Mouse (Mus musculus) forebrain, embryonic 14.5 days (tissue): ENCODE measurements around the gene 1700020L24Rik. TPM values are rescaled to one million over a fixed set of nuclear protein-coding genes. Genes with fewer than 3 reads are reported as not detected.

Experiments
- ATAC-seq: fragments of 200-750 bp; cut with Nextera tagmentation; 2 replicates; pipeline ENCODE4 v1.8.0; 2017; ENCODE audit warnings: mild to moderate bottlenecking, moderate library complexity
- DNase-seq: peaks from one replicate; pipeline ENCODE4 v3.0.0-alpha.2; 2015; ENCODE audit warnings: low spot score
- H3K27ac ChIP-seq: fragments of 300-500 bp; sonication (generic); 2 replicates; pipeline ENCODE4 v1.5.1; 2014; ENCODE audit warnings: low read depth, mild to moderate bottlenecking, control low read depth, low read length, moderate library complexity
- H3K27me3 ChIP-seq: fragments of 300-500 bp; sonication (generic); replicated peaks from 2 replicates; pipeline ENCODE4 v1.6.1; 2014; ENCODE audit warnings: low read length, control low read depth, mixed read lengths; ENCODE audit not compliant: control insufficient read depth, insufficient read depth
- H3K36me3 ChIP-seq: fragments of 300-500 bp; sonication (generic); 2 replicates; pipeline ENCODE4 v1.6.1; 2014; ENCODE audit warnings: low read length, control low read depth; ENCODE audit not compliant: control insufficient read depth, insufficient read depth
- H3K4me1 ChIP-seq: fragments of 300-500 bp; sonication (generic); 2 replicates; pipeline ENCODE4 v1.6.1; 2014; ENCODE audit warnings: antibody characterized with exemption, low read length, control low read depth; ENCODE audit not compliant: control insufficient read depth, insufficient read depth
- H3K4me2 ChIP-seq: fragments of 300-500 bp; sonication (generic); 2 replicates; pipeline ENCODE4 v1.6.1; 2014; ENCODE audit warnings: mild to moderate bottlenecking, control low read depth, low read length
- H3K4me3 ChIP-seq: fragments of 300-500 bp; sonication (generic); 2 replicates; pipeline ENCODE4 v1.5.1; 2014; ENCODE audit warnings: low read depth, low read length, control low read depth
- H3K9ac ChIP-seq: fragments of 300-500 bp; sonication (generic); 2 replicates; pipeline ENCODE4 v1.6.1; 2014; ENCODE audit warnings: mild to moderate bottlenecking, low read length, control low read depth, moderate library complexity
- H3K9me3 ChIP-seq: fragments of 300-500 bp; sonication (generic); replicated peaks from 2 replicates; pipeline ENCODE4 v1.6.1; 2016; ENCODE audit warnings: low read length, control low read depth, mixed read lengths; ENCODE audit not compliant: control insufficient read depth
- WGBS: fragments of 180-500 bp; shearing (Covaris S2); extraction: QIAGEN DNeasy Blood & Tissue Kit; methylation state at CpG from one replicate; pipeline ENCODE4 v1.1.7; 2014; 5-methylcytosine and 5-hydroxymethylcytosine counted together
- polyA plus RNA-seq: library from polyadenylated mRNA; unstranded; fragments of >200 nt; fragmentation: Nextera tagmentation; extraction: Ambion mirVana; gene quantifications from 2 replicates; pipeline ENCODE4 v1.2.1, GENCODE M21; 2014

Gene 1700020L24Rik
- polyA plus RNA-seq, 1 experiment from 2014 or later = 0.36 TPM

DNA sequence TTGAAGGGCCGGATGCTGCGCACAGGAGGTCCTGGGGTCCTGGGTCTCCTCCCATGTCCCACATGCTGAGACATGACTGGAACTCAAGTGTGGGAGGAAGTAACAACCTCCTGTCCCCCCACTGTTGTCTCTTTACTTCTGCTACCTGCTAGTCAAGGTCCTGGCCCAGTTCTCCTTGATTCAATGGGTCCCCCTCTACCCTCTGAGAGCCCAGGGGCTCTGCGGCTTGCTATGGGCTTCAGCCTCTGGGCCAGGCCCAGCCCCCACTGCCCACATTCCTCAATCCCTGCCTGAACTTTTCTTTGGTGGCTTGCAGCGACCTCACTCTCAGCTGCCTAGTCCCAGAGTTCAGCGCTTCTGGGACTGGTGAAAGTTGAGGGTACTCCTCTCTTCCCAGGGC lies 8.1 kb upstream of the 1700020L24Rik start, which contains the start of gene Gas2l2:
Gene Gas2l2 (minus strand): TSS at position 101 of the 400 bp plus-strand sequence.
- Histone ChIP-seq H3K4me1 (no peaks in the 10 kb centered on the region), H3K4me2 (no peak within 1 kb of the TSS), H3K36me3 (no peaks in the 10 kb centered on the region), H3K9ac (no peak within 1 kb of the TSS), H3K9me3 (no peaks in the 10 kb centered on the region), H3K4me3 (no peak within 1 kb of the TSS), H3K27me3 (peaks cover 4% of the 10 kb centered on the region; the same call in 1 of the 2 replicates), H3K27ac (no peak within 1 kb of the TSS)
- ATAC-seq (no peak), DNase-seq (no peak)
- 52% methylated on average over 5 of the region's 5 CpGs for WGBS

DNA sequence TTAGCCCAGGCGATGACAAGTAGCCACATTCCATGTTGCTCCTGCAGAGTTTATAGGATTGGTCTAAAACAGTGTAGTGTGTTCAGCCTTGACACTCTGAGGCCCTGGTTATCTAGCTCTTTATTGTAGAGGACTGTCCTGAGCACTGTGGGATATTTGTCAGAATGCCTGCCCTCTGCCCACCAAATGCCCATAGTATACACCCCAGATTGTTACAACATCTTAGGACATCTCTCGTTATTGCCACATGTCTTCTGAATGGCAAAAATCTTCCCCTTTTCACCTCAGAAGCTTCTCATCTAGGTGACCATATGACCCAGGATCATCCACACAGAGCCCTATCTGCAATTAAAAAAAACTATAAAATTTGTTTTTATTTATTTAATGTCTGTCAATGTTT lies 4.9 kb upstream of the 1700020L24Rik start:
- 78% methylated on average over 2 of the region's 2 CpGs for WGBS
- H3K4me1 ChIP-seq = no peaks in the 10 kb centered on the region

DNA sequence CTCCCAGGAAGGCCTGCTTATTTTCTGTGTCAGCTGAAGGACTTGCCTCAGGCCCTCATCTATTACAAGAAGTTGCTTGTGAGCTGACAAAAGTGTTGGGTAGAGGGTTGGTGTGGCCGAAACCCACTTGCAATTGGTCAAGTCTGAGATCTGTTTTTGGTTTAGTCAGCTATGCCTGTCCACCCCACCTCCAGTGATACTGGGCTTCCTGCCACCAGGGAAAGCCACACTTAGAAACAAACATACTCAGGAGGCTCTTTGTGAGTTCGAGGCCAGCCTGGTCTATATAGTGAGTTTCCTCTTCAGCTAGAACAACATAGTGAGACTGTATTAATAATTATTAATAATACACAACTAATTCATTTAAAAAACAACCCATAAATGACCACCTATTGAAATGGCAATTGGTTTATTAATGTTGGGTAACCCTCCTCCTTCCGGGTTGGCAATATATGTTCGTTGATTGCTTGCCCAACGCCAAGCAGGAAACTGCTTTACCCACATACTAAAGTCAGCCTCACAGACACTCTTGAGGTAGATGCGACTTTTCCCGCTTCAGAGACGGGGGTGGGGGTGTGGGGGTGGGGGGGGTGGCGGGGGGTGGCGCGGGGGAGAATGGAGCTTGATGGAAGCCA lies 2.1 kb downstream of the 1700020L24Rik start:
- 31% methylated on average over 11 of the region's 11 CpGs for WGBS

More for the DNA sequence above, 4.9 kb upstream of the 1700020L24Rik start:
- no peak overlapping the region for H3K4me3 ChIP-seq
- DNase-seq (no peak), ATAC-seq (no peak)
- H3K36me3 ChIP-seq = no peaks in the 10 kb centered on the region
- H3K27me3 ChIP-seq = peaks cover 4% of the 10 kb centered on the region; the same call in 1 of the 2 replicates
- H3K9me3 ChIP-seq = no peaks in the 10 kb centered on the region
- no peak overlapping the region for H3K27ac ChIP-seq
- H3K4me2 ChIP-seq = no peak overlapping the region
- no peak overlapping the region for H3K9ac ChIP-seq

DNA sequence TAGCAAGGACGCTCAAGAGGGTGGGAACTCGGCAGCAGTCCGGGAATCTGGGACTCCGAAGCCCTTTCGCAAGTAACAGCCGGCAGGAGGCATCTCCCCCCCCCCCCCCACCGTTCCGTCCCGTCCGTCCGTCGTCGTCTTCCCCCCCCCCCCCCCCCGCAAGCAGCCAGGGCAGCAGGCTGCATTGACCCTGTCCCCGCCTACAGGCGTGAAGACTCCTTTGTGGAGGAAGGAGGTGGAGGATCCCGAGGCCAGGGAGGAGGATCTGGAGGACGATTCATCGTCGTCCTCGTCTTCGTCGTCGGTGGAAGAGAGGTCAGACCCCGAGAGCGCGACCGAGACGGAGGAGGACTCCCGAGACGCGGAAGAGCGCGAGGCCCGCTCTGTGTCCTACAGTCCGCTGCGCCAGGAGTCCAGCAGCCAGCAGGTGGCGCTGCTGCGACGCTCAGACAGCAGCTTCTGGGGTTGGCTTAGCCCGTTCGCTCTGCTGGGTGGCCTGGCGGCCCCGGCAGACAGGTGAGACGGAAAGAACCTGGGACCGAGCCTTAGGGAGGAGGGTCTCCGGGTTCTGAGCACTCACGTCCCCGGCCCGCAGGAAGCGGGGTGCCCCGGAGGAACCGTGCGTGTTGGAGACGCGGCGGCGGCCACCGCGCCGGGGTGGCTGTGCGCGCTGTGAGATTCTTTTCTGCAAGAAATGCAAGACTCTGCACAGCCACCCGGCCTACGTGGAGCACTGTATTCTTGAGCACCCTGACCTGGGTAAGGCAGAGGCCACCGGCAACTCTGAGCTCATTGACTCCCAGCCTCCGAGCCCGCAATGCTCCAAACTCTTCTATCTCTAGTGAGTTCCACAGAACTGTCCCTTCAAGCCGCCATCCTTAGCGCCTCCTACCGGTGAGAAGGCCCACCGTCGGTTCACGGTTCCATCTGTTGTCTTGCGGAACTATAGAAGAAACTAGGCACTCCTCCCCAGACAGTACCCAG lies 2.9 kb downstream of the 1700020L24Rik start:
- Histone ChIP-seq H3K27me3 (peaks cover 41% of the 10 kb centered on the region), H3K4me2 (peak overlapping the region; percentile 79), H3K4me1 (peaks cover 3% of the 10 kb centered on the region; the same call in 1 of the 2 replicates), H3K4me3 (peak overlapping the region; percentile 47), H3K9ac (peak overlapping the region; percentile 61), H3K27ac (no peak overlapping the region), H3K36me3 (no peaks in the 10 kb centered on the region), H3K9me3 (no peaks in the 10 kb centered on the region)
- WGBS = under 1% methylated on average over 64 of the region's 75 CpGs
- ATAC-seq (peak; percentile 96), DNase-seq (peak; percentile 96)

More for the DNA sequence above, 2.1 kb downstream of the 1700020L24Rik start:
- peak overlapping the region; percentile 47 for H3K4me3 ChIP-seq
- ATAC-seq (no peak), DNase-seq (no peak)
- H3K27ac ChIP-seq = no peak overlapping the region
- H3K4me2 ChIP-seq = peak overlapping the region; percentile 79
- peak overlapping the region; percentile 61; the same call in 1 of the 2 replicates for H3K9ac ChIP-seq
- no peaks in the 10 kb centered on the region for H3K36me3 ChIP-seq
- H3K4me1 ChIP-seq = no peaks in the 10 kb centered on the region; the same call in 1 of the 2 replicates
- peaks cover 33% of the 10 kb centered on the region for H3K27me3 ChIP-seq
- no peaks in the 10 kb centered on the region for H3K9me3 ChIP-seq

DNA sequence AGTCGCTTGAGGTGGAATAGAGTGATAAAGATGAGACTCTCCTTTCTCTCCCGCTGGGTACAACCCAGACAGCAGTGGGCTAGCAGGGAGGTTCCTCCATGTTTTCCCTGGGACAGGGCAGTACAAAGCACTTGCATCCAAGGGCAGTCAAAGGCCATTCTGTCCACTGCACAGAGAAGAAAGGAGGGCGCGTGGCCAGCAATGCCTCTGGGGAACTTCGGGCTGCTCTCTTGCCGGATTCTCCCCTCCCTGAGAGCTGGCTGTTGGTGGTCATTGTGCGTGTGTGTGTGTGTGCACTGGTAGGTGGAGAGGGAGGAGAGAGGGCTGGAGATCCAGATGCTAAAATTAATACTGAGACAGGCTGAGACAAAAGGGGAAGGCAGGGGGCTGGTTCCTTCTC lies 3.8 kb downstream of the 1700020L24Rik start:
- DNase-seq (no peak), ATAC-seq (no peak)
- no peak overlapping the region for H3K4me2 ChIP-seq
- H3K27me3 ChIP-seq = peaks cover 43% of the 10 kb centered on the region
- H3K9ac ChIP-seq = no peak overlapping the region
- H3K36me3 ChIP-seq = no peaks in the 10 kb centered on the region
- no peak overlapping the region for H3K27ac ChIP-seq
- H3K4me3 ChIP-seq = no peak overlapping the region
- H3K9me3 ChIP-seq = no peaks in the 10 kb centered on the region
- WGBS = 31% methylated on average over 7 of the region's 7 CpGs
- peaks cover 3% of the 10 kb centered on the region; the same call in 1 of the 2 replicates for H3K4me1 ChIP-seq

DNA sequence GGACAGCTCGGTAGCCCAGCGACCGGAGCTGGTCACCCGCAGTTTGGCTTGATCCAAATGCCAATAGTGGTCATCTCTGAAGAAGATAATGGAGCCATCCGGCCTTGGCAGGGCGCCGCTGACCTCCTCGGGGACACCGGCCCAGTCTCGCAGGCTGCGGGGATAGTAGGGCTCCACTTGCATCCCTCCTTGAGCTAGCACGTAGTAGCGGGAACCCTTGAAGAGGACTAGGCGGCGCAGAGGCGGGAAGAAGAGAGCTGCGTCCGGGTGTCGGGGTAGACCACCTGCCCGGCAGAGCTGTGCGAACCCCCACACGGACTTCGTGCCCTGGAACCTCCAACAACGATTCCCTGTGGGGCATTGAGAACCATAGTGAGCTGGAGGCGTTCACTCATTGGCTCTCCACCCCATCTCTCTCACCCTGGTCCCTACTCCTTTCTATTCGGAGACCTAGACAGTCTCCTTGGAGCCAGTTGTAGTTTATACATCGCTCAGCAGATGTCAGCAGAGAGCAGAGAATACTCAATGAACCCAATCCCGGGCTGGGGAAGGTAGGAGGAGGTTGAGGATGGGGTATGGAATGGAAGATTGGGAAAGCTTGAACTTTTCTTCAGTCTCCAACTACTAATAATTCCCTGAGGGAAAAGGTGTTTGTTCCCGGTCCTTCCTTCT lies 5.3 kb downstream of the 1700020L24Rik start:
- no peak overlapping the region; the same call in 1 of the 2 replicates for H3K4me3 ChIP-seq

DNA sequence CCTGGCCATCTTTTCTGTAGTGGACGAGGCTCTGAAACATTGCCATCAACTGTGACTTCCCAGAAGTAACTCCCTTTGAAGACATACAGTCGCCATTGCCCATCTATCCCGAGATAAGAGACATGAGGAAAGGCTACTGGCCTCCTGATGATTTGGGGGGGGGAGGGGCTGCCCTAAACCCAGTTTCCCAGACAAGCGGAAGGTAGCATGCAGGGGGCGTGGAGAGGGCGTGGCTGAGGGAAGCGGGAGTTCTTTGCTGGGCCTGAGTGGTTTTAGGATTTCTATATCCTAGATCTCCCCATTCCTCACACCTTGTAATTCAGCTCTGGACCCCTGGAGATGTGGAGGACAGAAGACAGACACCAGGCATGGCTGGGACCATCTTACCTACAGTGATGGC lies 6.3 kb downstream of the 1700020L24Rik start:
- peaks cover 41% of the 10 kb centered on the region for H3K27me3 ChIP-seq
- 8% methylated on average over 7 of the region's 7 CpGs for WGBS
- H3K4me1 ChIP-seq = peaks cover 8% of the 10 kb centered on the region; the same call in 1 of the 2 replicates
- DNase-seq = no peak
- H3K4me3 ChIP-seq = no peak overlapping the region
- no peaks in the 10 kb centered on the region for H3K9me3 ChIP-seq
- no peak overlapping the region for H3K4me2 ChIP-seq
- H3K27ac ChIP-seq = no peak overlapping the region
- ATAC-seq = no peak
- H3K9ac ChIP-seq = no peak overlapping the region
- no peaks in the 10 kb centered on the region for H3K36me3 ChIP-seq

More for the DNA sequence above, 5.3 kb downstream of the 1700020L24Rik start:
- ATAC-seq = peak; percentile 35; the same call in 1 of the 2 replicates
- Histone ChIP-seq H3K9me3 (no peaks in the 10 kb centered on the region), H3K36me3 (no peaks in the 10 kb centered on the region), H3K9ac (peak overlapping the region; percentile 21; the same call in 1 of the 2 replicates), H3K4me2 (peak overlapping the region; percentile 40), H3K27ac (no peak overlapping the region), H3K27me3 (peaks cover 41% of the 10 kb centered on the region), H3K4me1 (peaks cover 3% of the 10 kb centered on the region; the same call in 1 of the 2 replicates)
- WGBS = 13% methylated on average over 28 of the region's 29 CpGs
- peak; percentile 89 for DNase-seq

DNA sequence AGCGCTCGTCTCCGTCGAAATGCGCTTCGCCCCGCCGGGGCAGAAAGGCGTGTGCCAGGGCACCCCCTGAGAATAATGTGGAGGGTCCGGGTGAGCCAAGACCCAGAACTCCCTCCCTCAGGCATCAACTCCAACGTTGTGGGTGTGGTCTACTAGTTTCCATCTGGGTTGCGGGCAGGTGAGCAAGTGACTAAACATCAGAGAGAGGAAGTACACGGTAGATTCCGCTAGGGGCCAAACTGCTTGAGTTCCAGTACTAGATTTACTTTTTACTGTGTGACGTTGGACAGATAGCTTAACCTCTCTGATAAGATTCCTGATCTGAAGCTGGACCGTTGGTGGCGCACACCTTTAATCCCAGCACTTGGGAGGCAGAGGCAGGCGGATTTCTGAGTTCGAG lies 7.5 kb downstream of the 1700020L24Rik start:
- no peaks in the 10 kb centered on the region for H3K36me3 ChIP-seq

More for the DNA sequence above, 7.5 kb downstream of the 1700020L24Rik start:
- Histone ChIP-seq H3K9me3 (no peaks in the 10 kb centered on the region), H3K4me2 (peak overlapping the region; percentile 18; the same call in 1 of the 2 replicates), H3K27ac (no peak overlapping the region), H3K4me1 (peaks cover 10% of the 10 kb centered on the region; the same call in 1 of the 2 replicates), H3K27me3 (peaks cover 41% of the 10 kb centered on the region), H3K9ac (peak overlapping the region; percentile 25; the same call in 1 of the 2 replicates), H3K4me3 (0 out of 2 replicates have a peak overlapping the region, but pooled peaks have one; percentile 5)
- no peak for ATAC-seq
- 33% methylated on average over 19 of the region's 19 CpGs for WGBS
- DNase-seq = no peak
